Mouse (Mus musculus): ENCODE results near the gene Fam198a. TPM values are rescaled to one million over a fixed set of nuclear protein-coding genes. Genes with fewer than 3 reads are reported as not detected.

The Fam198a gene
- under 1 TPM; 0.77 to 0.79 TPM for total RNA-seq (2021)

DNA sequence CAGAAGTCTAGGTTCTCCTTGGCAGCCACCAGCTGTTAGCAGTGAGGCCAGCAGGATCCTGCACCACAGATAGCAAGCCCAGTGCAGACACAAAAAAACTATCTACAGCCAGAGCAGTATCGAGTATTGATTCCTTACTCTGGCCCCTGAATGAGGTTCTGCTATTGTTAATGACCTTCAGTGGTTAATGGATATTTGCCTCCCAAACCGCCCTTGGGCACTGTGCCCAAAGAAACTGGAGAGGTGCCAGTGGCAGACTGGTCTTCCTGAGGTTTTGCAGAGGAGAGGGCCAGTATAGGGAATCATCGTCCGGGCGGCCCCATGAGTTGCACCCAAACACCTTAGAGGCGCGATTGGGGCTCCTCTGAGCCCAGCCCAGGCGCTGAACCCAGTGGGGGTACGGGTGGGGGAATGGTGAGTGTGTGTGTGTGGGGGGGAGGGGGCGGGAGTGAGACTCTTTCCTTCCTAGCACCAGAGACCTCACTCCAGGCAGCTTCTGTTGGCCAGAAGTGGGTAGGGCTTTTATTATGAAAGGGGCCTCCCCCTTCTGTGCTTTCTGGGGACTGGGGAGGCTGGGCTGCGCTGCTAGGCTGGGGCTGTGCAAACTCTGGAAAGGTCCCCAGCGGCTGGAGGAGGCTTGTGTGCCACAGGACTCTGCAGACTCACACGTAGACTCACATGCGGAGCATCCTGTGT, at the start of gene Fam198a:
Gene Fam198a (plus strand): TSS at position 571 of the 696 bp plus-strand sequence.
- peak; percentile 90 for DNase-seq

DNA sequence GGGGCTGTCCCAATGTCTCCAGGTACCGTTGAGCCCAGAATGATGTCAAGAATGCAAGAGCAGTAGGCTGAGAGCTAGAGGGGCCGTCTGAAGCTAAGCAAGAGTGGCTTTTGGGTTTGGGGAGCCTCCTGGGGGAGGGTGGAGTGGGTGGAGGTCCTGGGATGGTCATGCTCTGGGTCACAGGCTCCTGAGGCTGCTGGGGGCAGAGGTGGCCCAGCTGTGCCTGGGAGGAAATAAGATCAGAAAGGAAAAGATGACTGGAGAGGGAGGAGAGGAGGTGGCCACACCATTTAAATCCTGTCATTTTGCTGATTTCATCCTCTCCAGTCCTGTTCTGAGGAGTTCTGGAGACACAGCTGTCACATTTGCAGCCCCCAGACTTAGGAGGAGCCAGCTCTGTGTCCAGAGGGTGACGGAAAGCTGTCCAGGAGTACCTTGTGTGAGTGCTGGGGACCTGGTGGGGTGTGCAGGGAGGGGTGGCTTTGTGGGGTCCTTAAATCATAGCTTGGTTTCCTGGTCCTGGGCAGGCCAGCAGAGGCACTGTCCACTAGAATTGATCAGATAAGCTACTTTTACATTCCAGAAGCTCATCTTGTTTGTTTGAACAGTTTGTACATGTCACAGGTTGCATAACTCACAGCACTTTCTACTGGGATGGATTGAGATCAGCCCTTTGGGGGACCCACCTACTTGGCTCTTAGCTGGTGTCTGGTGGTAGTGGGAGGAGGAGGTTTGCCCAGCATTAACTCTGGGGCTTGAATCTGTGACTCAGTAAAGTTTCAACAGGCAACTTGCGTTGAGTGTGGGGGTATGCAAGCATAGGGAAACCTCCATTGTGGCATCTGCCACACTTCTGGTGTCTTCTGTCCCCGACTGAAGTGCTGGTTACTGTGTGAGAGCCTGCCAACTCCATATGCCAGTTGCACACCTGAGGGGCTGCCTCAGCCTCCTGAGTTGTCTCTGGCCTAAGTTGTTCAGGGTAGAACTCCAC, 48.8 kb upstream of the Fam198a start:
- DNase-seq = peak; percentile 4

DNA sequence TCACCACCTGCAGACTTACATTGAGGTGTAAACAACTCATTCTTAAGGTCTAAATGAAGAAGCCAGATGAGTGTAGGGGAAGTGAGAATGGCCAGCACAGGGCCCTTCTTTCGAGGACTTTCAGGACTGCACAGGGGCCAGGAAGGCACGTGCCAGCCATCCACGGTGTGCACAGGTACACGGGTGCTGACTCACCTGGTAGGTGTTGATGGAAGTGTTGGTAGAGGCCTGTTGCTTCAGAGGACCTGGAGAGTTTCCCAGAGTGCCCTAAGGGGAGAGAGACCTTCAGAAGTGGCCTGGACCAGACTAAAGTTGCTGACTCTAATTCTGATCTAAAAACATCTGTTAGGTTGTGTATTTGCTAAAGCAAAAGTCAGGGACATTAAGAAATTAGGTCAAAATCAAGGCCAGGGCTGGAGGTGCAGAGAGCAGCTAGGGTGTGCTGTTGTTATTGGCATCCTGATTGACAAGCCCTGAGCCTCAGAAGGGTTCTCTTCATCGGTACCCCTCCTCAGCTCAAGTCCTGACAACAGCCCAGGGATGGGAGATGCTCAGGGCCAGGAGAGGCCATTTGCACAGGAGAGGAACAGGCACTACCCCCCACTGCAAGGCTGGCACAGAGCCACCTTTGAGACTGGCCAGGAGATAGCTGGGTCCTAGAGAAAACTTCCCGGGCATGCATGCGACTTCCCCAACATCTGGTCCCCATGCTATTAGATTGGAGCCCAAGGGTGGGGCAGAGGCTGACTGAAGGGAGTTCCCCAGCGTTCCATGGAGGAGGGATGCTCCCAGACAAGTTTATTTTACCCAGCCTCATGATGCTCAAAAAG, 47.1 kb upstream of the Fam198a start:
- DNase-seq = peak; percentile 36

DNA sequence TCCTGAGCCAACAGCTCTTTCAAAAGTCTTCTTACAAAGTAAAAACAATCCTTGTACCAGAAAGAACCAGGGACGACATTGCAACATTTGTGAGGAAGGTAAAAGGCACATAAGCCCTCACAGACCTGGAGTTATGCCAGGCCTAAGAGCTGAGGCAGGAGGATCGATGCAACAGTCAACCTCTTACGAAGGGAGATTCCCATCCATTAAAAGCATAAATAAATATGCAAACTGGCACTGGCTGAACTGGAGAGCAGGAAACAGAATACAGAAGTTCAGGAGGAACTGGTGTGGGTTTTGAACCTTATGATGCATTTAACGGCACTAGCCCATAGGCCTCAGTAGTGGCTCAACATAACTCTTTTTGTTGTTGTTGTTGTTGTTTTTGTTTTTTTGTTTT, 46.5 kb upstream of the Fam198a start:
- DNase-seq = no peak

DNA sequence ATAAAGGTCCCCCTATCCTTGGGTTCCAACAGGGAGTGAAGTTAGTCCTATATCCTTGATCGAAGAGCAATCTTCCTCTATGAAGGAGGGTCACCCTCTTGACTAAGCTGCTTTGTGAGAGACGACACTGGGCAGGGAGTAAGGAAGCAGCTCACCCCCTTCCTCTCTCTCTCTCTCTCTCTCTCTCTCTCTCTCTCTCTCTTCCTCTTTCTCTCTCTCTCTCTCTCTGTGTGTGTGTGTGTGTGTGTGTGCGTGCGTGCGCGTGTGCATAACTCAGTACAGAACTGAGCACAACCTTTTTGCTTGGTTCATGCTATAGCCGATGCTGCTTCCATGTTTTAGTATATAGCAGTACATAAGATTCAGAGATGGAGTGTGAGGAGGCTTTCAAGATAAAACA, 45.8 kb upstream of the Fam198a start:
- no peak for DNase-seq

DNA sequence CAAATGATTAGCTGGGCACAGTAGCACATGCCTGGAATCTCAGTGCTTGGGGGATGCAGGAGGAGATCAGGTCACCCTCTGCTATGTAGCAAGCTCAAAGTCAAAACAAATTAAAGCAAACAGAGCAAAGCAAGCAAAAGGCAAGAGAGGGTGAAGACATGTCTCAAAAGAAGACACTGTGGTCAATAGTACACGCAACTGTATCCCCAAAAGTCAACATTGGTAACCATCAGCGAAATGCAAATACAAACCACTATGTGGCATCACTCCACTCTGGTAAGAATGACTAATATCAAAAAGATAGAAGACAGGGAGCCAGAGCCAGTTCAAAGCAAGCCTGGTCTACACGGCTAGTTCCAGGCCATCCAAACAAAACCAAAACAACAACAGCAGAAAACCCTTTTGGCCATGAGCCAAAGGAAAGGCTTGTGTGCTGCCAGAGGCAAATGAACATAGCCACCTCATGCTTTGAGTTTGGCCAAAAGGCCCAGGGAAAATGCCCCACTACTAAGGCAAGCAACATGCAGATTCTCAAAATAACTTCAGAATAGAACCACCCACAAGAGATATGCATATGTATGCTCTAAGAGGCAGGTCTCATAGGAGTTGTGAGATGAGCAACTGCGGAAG, 45.1 kb upstream of the Fam198a start:
- DNase-seq = no peak

DNA sequence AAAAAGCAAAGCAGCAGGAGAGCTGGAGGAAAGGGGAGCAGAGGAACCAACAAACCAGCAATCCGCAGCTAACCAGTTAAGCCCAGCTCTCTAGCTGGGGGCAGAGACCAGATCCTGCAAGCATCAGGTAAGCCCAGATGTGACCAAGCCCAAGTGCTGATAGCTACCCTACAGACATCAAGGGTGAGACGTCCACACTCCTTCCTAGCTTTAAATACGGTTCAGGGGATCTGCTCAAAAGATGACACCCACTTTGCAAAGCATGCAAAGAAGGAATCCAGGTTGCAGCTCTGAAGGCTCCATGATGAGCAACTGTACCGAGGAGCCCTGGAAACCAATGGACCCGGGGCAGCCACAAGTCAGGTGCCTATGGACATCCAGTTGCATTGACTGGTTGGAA, 44.3 kb upstream of the Fam198a start:
- DNase-seq = no peak

DNA sequence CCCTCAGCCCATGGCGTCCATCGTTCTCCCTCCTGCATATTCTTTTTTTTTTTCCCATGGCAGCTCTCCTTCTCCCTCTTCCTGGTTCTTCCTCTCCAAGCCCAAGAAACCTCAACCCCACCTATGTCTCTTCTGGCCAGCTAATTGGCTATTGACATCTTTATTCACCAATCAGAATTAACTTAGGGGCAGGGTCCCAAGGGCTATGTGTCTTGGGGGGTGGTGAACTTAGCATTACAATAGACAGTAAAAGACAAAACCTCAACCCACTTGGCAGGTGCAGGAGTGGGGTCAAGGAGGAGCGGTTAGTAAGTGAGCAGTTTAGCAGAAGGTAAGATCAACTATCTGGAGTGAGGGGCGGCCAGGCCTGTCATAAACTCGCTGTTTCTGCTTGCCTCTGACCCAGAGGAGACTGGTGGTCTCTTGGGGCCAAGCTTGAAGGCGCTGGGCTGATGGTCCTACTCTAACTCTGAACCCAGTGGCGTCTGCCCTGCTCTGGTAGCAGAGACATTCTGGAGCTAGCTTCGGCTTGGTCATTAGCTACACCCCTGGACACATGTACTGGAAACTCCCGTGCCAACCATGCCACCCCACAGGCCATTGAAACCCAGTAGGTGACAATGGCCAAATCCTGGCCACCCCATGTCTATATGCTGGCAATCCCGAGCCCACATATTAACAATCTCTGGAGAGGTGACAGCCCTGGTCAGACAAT, 43.3 kb upstream of the Fam198a start:
- DNase-seq = no peak

DNA sequence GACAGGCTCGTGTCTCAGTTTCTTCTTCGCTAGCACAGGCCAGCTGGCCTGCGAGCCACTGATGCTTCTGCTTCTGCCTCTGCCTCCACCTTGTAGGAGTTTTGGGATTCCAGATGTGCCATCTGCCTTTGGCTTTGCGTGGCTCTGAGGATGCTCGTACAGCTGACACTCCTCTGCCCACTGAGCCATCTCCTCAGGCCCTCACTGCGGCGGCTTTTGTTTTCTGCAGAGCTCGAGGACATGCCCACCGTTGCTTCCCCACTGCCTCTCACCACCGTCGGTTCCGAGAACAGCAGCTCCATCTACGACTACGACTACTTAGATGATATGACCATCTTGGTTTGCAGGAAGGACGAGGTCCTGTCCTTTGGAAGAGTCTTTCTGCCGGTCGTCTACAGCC, 42.5 kb upstream of the Fam198a start:
- no peak for DNase-seq

DNA sequence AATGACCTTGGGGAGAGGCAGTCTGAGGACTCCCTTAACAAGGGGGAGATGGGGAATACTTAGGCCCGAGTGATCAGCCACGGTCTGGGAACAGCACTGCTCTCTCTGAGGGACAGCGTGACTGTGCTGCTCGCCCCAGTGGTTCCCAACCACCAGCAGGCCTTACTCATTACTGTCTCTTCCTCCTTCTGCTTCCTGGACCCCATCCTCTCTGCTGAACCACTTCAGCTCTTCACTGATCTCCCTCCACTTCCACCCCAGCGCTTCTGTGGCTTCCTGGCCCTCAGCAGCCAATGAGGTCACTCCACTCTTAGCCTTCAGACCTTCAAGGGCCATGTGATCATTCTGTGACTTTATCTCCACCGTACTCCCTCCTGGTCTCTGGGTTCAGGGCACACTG, 41.2 kb upstream of the Fam198a start:
- no peak for DNase-seq

DNA sequence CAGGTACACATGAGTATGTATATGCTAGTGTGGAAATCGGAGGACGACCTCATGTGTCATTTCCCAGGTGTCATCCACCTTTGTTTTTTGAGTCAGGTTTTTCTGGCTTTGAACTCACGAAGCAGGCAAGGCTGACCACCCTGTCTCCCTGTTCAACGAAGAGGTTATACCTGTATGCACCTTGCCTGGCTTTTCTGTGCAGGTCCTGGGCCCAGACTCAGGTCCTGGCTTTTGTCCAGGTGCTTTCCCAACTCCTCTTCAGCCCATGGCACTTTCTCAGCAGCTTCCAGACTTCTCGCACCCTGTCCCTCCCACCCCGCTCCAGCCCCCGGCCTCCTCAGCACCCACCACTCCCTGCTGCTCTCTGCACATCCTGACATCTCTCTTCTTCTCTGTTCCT, 39.6 kb upstream of the Fam198a start:
- DNase-seq = no peak

DNA sequence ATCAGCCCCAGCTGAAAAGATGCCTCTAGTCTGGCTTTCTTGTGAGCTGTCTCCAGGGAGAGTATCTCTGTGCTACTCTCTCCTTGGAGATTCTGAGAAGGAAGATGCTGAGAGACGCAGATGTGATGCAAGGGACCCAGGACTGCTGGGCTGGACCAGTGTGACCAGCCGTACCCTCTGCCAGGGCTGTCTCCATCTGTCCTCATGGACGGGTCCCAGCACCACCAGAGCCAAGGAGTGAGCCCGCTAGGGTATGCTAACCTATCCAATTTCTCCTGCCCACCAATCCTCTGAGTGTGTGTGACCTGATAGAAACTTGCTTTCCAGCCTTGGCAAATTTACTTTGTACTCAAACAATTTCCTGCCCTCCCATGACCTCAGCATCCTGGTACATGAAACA, 38.0 kb upstream of the Fam198a start:
- DNase-seq = no peak

DNA sequence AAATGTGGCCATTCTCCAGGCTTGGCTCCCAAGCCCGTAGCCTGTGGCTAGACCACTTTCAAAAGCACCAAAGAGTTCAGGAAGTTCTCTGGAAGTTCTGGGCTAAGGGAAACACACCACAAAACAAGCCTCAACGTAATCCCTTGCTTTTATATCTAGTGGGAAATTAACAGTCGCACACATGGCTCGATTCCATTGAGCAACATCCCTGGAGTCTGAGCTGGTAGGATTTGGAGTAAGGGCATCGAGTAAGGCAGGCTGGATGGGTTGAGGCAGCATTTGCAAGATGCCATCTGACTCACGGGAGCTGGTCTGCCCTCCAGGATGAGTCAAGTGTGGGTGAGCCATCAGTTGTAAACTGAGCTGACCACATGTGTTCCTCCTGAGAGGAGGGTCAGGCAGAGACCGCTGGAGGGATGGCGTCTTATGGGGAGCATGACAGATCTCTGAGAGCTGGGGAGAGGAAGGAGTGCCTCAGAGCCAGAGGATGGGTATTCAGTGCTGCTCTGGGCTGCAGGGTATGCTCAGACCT, 36.5 kb upstream of the Fam198a start:
- no peak for DNase-seq

DNA sequence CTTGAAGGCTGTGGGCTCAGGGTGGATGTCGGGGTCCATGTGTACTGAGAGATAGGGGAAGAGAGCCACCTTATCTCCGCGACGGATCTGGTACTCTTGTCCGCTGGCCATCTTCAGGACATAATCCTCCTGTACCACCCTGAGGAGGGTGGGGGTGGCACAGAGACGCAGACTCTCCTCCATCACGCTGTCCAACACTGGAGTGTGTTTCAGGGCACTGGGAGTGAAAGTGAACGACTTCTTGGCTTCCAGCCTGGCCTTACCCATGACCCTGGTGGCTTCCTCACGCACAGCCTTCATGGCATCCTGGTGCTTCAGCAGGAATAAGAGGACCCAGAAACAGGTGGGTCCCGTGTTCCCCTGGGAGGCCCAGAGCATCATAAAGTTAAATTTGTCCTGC, 35.7 kb upstream of the Fam198a start:
- DNase-seq = no peak

DNA sequence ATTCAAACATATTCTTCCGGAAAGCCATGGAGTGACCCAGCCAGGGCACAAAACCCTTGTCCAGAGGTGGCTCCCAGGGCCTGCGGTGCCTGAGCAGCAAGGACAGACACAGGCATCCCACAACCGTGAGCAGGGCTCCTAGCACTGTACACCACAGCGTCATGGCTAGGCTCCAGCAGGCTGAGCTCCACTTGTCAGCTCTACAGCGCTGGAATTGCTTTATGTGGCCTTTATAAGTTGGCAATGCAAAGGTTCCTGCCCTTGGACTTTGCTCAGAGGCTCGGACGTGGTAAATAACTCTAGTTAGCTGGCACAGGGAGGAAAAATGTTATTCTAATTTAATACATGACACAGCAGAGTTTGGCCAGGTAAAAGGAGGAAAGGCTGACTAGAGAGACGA, 34.7 kb upstream of the Fam198a start, which contains the start of gene Cyp8b1:
Gene Cyp8b1 (minus strand): TSS at position 204 of the 400 bp plus-strand sequence.
- DNase-seq = no peak

DNA sequence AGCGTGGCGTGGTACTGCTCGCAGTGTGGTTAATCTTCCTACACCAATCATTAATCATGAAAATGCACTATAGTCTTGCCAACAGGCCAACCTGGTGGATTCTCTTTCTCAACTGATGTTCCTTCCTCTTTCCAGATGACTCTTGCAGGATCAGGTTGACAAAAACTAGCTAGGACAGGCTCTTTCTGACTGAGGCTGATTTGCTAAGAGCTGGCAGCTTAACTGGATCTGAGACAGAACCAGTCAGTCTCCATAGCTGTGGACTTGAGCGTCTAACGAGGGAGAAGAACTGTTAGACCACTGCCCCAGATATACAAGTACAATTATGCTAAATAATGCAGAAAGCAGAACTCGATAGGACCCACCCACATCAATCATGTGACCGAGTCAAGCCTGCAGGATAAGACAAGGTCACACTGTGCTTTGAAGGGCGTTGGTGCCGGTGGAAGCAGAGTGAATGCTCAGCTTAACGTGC, 31.7 kb upstream of the Fam198a start:
- no peak for DNase-seq

DNA sequence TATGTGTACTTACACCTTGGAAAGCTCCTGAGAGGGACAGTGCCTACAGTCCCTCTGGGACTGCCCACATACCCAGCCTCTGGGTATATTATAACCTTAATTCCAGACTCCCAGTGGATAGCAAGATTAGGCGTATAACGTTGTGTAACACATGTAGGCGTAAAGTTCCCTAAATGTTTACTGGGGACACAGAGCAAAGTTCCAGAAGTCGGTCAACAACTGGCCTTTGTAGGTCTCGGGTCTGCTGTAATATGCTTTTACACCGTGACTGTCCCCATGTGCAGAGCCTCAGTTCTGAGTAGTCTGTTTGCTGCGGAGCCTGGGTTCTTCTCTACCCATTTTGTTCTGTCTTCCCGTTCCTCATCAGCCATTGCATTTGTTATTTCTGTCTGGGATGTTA, 27.3 kb upstream of the Fam198a start:
- no peak for DNase-seq

DNA sequence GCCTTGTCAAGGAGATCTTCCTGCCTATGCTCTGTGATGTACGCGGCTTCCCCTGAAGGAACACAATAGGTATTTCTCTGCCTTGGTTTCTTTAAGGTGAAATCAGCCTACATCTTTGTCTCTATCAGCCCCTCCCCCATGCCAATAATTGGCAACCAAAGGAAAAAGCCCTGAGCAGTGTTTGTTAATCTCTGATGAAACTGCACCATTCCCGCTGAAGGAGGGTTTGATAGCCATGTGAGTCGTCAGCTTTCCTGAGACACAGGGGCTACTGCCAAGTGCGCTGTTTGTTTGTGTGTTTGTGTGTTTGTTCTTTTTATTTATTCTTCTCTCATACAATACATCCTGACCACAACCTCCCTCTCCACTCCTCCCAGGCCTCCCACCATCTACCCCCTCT, 26.9 kb upstream of the Fam198a start:
- DNase-seq = no peak

DNA sequence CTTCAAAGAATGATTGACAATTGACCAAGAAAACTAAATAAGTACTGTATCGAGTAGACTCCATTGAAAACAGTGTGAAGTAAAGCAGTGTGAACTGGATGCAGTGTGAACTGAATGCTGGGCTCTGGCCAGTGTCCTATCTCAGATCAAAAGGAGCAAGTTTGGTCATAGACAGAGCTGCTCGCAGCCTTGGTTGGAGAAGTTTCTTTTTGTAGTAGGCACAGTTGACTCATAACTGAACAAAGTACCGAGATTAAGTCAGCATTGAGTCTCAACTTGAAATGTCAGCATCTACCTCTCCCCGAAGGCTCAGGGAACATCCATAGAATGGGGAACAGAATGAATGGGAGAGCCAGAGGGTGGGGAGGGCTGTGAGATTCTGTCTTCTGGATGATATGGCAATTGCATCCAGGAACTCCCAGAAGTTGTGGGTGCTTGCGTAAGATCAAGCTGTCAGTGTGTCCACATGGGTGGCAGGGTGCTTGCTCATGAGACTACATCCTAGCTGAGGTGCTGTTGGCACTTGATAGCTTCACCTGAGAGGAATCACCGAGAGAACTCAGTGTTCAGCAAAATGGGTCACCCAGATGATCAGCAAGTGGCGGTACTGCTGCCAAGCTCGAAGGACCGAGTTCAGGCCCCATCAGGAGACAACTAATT, 25.8 kb upstream of the Fam198a start:
- DNase-seq = no peak

DNA sequence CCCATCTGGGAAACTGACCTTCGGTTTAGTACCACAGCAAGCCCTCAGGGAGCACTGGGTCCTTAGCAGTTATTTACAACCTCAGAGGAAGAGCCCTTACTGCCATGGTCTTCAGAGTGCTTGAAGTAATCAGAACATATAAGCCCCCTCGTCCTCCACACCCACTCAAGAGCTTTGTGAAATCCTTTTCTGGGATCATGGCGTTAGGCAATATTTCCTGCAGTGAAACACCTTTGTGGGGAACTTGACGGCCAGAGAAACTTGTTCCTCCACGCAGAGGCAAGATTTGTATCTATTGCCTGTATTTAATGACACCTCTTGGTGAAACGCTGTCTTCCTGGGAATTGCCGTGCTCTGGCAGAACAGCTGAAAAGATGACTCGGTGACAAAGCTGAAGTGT, 24.8 kb upstream of the Fam198a start:
- DNase-seq = no peak
